Mouse (Mus musculus): ENCODE results near the gene Parp4.

The Parp4 gene

DNA sequence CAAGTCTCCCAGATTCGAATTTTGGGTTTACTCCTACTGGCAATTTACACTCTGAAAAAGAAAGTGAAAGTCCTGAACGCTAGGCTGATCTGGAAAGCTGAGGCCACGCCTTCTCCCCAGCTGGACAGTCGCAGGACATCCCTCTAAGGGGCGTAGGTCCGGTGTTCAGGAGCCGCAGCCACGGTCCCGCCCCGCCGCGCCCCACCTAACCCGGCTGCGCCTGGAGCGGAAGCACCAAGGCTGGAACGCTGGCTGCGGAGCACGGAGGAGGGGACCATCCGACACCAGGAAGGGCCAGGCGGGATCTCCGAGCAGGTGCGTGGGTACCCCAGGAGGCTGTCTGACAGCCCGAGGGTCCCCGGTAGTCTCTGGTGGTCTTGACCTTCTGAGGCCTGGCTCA, at the start of gene Parp4, which contains the start of gene Cenpj:
TSS of gene Parp4 (plus strand) at position 204 of the 400 bp plus-strand sequence.
TSS of gene Cenpj (minus strand) at position 10 of the 400 bp plus-strand sequence.
- DNase-seq (ENCODE audit: low read depth, low spot score) = peak; percentile 85

DNA sequence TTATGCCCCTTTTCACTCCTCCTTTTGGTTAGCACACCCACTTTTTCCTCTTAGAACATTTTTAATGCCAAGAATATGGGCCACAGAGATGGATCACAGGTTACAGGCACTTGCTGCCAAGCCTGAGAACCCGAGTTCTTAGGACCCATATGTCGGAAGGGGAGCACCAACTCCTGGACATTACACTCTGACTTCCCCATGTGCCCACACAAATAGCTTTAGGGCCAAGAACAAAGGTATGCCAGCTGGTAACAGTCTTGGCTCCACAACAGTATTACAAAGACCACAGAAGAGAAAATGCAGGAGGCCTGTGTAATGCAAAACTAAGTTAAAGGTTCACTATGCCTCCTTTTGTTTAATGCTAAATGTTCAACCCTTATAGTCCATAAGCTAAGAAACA, 44.6 kb upstream of the Parp4 start:
- peak; percentile 40 for DNase-seq (ENCODE audit: low read depth, low spot score)

DNA sequence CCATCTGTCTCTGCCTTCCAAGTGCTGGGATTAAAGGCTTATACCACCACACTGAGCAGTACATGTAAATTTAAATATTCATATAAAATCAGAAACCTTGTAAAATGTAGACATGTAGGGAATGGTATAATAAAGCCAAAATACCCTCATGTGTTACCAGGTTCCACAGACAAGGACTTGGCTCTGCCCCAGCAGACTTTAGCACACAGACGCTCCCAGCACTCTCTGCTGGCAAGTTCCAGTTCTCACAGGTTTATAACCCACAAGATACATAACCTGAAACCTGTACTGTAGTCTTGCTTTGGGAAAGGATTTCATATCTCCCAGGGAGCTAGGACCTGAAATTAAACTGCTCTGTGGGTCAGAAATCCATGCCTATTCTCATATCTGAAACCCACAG, 30.5 kb upstream of the Parp4 start:
- DNase-seq (ENCODE audit: low read depth, low spot score) = no peak

DNA sequence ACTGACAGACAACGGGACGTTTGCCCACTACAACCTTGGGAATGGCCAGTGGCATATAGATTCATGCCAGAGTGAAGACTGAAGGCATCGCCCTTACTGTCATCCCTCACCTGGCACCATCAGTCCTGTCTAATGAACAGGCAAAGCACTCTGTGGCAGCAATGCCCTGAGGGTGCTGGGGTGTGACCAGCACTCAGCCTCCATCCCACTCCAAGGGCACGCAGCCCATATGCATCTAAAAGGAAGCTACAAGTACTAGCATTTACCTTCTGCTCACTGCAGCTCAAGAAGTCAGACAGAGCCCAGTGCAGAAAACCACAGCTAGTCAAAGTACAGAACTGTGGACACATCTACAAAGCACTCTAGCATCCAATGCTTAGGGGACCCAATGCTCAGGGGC, 29.9 kb upstream of the Parp4 start:
- no peak for DNase-seq (ENCODE audit: low read depth, low spot score)

DNA sequence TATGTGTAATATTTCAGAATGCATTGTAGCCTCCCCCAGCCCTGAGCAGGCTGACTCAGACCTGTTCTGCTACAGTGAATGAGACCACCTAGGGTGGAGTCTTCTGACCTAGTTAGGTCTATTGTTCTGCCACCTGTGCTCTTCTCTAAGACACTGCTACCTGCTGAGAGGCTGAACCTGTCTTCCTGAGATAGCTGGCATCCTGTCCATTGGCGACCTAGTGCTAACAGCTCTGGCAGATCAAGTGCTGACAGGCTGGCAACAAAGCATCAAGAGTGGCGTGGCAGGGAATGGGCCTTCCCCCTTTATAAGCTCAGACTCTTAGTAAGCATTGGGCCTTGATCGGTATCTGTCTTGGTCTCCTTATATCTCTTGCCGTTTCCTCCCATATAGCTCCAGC, 24.5 kb upstream of the Parp4 start:
- peak; percentile 90 for DNase-seq (ENCODE audit: low read depth, low spot score)

DNA sequence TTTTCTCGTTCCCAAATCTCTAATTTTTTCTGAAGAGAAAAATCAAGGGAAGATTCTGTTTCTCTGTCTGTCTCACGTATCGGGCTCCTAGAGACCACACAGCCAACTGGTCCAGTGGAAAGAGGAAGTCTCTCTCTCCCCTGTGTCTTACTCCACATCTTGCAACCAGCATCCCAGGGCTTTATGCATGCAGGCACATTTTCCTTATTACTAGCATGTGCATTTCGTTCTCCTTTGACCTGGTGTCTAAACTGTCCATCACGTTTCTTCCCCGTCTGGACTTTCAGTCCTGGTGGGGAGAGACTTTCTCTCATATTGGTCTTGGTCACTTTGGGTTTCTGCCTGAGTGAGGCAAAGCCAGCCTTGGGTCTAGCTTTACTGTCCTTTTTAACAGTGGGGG, 22.5 kb upstream of the Parp4 start:
- DNase-seq (ENCODE audit: low read depth, low spot score) = no peak

DNA sequence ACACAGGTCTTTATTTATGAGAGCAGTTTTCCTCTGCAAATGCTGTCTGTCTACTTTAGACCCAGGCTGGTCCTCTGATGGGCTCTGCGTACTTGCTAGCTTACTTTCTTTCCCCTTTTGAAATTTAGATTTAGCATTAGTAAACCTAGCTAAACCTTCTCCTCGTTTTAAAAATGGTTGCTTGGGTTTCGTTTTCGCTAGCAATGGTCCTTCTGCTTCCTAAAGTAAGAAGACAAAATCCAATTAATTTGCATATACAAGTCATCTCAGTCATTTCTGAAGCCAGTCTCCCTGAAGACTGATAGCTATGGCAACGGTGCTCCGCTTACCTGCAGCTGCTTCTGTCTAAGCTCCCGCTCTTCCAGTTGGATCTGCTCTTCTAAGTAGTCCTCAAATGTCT, 22.1 kb upstream of the Parp4 start:
- no peak for DNase-seq (ENCODE audit: low read depth, low spot score)

DNA sequence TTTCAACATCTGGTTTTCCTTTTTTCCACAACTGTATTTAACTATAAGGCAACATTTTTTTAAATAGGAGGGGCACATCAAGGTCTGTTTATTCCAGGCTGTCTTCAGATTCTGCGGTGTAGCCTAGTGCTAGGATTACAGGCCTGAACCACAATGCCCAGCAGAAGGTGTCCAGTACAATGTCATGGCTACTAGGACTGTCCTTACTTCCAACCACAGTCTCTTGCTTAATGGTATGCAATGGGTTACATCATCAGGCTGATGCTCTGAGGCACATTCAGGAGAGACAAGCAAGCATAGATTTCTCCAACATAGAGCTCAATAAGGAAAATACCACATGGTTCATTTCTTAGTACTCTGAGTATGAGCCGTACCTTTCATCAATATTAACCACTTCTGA, 20.7 kb upstream of the Parp4 start:
- no peak for DNase-seq (ENCODE audit: low read depth, low spot score)

DNA sequence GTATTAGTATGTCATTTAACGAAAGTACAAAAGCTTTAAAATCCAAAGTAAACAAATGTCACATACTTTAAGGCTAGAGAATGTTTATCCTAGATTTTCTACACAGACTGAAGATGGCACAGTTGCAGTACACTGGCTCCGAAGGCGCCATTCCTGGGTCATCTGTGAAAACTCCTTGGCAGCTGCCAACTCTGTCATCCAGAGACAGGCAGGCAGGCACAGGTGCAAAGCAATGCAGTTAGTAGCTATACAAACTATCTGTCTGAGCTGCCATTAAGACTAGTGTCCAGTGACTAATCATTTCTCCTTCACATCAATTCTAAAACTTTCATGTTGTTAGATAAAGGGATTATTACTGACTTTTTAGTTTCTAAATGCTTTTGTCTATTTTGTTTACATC, 16.3 kb upstream of the Parp4 start:
- DNase-seq (ENCODE audit: low read depth, low spot score) = no peak

DNA sequence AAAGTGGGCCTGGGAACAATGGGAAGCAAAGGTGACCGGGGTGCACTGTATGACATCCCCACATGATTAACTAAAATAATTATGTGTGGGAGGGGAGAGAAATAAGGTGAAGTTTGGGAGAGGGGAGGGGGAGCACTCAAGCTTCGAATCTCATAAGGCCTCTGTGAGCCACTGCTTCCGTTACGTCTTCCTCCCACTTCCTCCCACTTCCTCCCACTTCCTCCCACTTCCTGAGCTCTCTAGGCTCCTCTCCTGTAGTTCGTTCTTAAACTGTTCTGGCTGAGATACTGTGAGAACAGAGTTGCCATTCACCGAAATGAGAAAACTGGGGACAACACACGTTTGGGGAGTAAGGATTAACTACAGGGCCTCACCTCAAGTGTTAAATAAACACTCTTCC, 7.9 kb upstream of the Parp4 start:
- DNase-seq (ENCODE audit: low read depth, low spot score) = no peak

DNA sequence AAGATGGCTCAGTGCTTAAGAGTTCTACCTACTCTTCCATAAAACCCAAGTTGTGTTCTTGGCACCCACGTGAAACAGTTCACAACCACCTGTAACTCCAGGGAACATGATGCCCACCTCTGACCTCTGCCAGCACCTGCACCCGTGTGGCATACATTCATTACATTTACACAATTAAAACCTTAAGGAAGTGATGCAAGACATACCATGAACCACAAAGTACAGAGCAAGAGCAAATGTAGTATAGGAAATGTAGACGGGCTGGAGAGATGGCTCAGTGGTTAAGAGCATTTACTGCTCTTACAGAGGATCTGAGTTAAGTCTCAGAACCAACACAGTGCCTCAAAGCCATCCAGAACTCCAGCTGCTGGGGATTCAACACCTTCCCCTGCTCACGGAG, 6.4 kb upstream of the Parp4 start:
- no peak for DNase-seq (ENCODE audit: low read depth, low spot score)

DNA sequence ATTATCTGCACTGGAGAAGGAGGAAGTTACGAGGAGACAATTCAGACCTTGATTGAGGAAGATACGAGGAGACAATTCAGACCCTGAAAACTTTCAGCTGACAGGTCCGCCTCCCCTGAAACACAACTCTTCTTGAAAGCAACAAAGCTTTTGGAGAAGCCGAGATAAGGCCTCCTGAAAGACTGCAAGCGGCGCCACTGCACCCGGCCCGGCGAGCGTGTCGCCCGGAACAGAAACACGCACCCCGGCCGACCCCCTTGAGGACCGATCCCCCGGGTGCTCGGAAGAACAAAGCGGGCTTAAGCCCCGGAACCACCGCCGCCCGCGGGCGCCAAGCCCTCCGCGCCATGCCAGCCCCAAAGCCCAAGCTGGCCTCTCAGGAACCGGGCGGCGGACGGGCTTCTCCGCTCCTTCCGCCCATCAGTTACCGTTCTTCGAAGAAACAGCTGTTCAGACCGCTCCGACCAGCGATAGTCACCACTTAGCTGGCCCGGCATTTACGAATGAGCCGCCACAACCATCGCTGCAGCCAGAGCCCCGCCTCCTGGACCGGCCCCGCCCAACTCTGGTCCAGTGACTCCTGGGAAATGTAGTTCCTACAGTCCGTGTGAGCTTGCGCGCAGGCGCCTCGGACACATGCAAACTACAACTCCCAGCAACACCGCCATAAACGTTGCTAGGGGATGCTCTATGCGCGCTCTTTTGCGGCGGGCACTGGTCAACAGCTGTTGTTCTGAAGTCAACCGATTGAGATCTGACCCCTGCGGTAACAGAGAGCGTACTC, 3.9 kb upstream of the Parp4 start:
- DNase-seq (ENCODE audit: low read depth, low spot score) = peak; percentile 98

DNA sequence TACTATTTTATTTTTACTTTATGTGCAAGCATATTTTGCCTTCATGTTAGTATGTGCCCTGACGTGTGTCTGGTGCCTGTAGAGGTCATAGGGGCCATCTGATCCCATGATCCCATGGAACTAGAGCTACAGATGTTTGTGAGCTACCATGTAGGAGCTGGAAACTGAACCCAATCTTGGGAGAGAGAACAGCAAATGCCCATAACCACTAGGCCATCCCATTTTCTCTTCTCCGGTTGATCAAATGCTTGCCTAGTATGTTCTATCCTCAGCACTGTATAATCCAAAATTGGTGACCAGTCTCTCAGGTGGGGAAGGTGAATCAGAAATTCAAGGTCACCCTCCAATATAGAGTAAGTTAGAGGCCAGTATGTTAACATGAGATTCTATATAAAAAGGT, 2.9 kb upstream of the Parp4 start:
- DNase-seq (ENCODE audit: low read depth, low spot score) = no peak

DNA sequence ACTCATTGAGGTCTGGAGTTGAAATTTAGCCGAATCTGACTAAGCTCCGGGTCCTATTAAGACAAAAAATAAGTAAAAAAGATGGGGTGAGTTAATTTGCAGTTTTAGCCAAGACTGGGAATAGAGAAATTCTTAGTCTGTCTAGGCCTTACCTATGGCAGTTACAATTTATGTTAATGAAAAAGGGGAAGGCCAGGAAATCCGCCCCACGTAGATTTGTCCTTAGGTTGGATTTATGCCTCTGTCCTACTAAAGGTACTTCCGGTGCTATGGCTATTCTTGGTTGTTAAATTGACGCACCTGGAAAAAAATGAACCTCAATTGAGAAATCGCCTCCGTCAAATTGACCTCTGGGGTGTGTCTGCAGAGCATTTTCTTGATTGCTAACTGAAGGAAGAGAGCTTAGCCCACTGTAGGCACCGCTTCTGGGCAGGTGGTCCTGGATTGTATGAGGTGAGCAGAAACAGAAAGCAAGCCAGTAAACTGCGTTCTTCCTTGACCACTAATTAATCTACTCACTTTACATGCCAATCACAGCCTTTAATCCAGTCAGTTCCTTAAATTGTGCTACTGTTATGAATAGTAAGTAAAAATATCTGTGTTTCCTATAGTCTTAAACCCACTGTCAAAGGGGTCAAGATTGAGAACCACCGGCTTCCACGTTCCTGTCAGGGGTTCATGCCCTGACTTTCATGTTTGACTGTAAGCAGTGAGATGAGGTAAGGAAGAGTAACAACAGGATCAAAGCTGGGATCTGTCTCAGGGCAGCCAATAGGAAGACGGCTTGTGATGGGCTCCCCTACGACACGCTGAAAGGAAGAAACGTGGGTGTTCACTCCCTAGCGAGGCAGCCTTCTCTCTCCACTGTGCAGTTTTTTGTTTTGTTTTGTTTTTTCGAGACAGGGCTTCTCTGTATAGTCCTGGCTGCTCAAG, 816 bp downstream of the Parp4 start:
- peak; percentile 40 for DNase-seq (ENCODE audit: low read depth, low spot score)

DNA sequence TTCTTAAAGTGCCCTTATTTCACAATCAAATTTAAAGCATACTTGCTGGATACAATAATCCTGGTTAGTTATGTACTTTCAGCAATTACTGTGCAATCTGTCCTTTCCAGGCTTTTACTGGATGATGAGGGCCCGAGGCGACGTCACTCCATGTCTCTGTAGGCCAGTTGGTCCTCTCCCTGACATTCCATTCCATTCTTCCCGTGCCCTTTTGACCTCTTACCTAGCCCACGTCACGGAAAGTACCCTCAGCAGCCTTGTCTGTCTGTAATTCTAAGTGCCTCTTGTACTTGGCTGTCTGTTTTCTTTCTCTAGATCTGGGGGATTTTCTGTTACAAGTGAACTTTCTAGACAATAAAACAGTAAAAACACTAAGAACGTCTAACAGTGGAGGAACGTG, 3.6 kb downstream of the Parp4 start:
- peak; percentile 76 for DNase-seq (ENCODE audit: low read depth, low spot score)

DNA sequence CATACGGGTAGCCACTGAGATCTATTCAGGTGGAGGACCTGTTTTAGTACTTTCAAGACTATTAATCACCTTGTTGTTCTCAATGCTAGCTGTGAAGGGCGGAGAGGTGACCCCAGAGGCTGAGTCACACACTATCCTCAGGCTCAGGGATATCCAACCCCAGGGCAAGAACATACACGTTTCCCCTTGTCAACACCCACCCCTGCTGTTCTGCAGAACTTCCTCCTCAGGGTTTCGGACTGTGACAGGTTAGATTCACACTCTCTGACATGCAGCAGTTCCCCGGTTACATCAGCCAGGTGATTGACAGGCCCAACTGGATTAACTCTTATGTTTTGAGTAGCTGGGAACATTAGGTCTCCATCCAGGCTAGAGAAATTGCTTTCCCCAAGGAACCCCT, 5.7 kb downstream of the Parp4 start:
- no peak for DNase-seq (ENCODE audit: low read depth, low spot score)

DNA sequence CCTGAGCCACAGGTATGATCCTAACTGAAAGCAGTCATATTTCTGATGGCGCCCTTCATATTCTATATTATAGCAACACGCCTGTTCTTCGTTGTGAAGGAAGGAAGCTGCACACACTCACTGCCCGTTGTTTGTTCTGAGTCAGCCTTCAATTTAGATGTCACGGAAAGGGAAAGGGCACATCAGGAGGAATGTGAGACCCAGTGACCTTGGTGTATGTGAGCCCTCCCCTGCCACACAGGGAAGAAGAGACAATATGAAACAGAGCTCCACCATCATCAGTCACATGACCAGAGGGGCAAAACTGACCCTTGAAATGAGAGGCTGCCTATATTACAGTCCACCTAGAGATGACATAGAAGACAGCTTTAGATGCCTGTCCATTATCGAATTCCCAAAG, 6.9 kb downstream of the Parp4 start:
- DNase-seq (ENCODE audit: low read depth, low spot score) = no peak

DNA sequence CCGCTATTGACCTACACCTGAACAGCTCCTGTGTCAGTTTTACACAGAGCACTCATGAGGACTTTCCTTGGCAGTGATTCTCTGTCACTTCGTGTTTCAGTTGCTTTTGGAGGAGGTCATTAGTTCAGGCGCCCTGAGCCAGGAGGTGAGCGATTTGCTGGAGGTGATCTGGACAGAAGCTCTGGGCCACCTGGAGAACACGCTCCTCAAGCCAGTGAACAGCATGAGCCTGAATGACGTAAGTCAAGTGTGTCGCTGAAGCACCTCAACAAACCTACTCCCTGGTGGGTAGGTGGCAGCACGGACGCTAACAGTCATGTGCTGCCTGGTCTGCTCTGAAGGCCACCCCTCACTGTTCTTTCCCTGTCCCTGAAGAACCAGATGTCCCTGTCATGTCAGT, 16.8 kb downstream of the Parp4 start:
- DNase-seq (ENCODE audit: low read depth, low spot score) = no peak

DNA sequence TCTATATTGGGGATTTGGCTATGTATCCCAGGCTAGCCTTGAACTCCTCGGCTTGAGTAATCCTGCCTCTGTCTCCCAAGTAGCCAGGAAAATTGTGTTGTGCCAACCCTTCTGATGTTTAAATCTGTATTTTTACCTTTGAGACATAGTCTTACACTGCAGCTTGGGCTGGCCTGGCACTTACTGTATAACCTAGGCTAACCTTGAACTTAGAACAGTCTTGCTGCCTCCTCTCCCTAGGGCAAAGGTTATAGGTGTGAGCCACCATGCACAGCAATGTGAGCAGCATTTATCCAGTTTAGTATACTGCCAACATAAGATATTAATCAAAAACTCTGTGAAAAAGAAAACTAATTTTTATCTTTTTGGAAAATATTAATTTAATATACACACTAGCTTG, 19.4 kb downstream of the Parp4 start:
- no peak for DNase-seq (ENCODE audit: low read depth, low spot score)

DNA sequence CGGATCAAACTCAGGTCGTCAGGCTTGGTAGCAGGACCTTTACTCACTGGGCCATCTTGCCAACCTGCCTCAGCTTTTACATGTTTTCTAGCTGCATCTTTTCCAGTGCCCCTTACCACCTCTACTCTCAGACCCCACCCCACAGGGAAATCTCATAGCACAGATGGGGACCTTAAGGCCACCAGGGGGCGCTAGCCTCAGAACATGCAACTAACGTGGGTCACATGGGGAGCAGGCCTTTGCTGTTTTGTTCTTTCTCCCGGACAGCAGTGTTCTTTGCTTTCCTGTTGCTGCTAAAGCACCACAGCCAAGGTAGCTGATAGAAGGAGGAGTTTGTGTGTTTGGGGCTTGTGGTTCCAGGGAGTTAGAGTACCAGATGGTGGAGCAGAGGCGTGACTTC, 23.3 kb downstream of the Parp4 start:
- DNase-seq (ENCODE audit: low read depth, low spot score) = peak; percentile 90

DNA sequence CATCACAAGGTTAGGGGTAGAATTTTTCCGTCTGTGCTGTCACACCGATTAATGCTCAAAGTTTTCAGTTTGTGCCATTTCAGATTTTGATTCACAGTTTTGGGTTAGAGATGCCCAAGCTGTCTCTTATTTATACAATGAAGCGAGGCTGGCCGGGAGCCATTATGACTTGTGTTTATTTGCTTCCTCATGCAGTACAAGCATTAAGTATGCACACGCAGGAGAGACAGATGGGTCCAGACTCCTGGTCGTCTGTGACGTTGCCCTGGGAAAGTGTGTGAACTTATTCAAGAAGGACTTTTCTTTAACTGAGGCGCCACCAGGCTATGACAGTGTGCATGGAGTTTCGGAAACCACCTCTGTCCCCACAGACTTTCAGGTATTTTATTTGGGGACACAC, 26.6 kb downstream of the Parp4 start:
- no peak for DNase-seq (ENCODE audit: low read depth, low spot score)

DNA sequence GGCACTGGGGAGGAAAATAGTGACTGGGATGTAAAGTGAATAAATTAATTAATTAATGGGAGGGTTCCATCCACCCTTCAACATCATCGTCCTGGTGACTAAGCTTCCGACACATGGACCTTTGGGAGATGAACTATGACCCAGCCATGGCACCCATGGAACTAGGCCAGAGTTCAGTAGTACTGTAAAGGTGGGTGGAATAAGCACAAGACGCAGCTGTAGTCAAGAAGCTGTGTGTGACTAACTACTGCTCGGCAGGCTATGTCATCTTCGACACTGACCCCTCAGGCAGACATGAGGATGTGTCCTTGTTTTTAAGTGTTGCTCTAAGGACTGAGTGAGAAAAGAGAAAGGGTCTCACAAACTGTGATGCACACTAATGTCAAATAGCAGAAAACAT, 29.0 kb downstream of the Parp4 start:
- DNase-seq (ENCODE audit: low read depth, low spot score) = no peak

DNA sequence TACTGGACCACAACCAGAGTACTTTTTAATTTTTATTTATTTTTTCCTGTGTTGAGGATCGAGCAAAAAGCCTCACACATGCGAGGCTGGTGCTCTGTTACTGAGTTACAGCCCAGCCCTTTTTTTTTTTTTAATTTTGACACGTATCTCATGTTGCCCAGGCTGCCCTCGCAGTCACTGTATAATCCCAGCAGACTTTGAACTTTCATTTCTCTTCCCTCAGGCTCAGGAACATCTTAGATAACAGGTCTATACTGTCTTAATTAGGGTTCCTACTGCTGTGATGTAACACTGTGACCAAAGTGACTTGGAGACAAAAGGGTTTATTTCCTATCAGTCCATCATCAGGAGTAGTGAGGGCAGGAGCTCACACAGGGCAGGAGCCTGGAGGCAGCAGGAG, 29.7 kb downstream of the Parp4 start:
- no peak for DNase-seq (ENCODE audit: low read depth, low spot score)
